Mouse (Mus musculus): Measurements from ENCODE around the gene Sirt4.

DNA sequence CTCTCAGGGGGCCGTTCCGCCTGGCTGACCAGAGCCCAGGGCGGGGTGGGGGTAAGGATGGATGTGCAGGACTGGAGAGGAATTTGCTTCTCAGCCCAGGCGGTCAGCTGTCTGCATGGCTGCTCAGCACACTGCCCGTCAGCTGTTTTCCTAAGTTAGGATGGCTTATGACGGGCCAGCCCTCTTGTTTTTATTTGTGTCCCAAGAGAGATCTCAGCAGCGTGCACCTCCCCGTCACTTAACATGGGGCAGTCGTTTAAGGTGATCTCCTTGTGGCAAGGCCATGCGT lies 24.3 kb upstream of the Sirt4 start:
- TF ChIP-seq CTCF (IDR thresholded peaks at IDR 0.05; ENCODE audit: low read depth): no peak
- TF ChIP-seq EP300 (IDR thresholded peaks at IDR 0.05; ENCODE audit: low read depth): no peak
